Mouse (Mus musculus) myocyte (in vitro differentiated cells): ENCODE results near the gene Aurkaip1. TPM values are rescaled to one million over a fixed set of nuclear protein-coding genes. Genes with fewer than 3 reads are reported as not detected.

Experiments
- H3K27me3 ChIP-seq: one replicate; pipeline ENCODE4 v1.6.1; 2011; ENCODE audit not compliant: control insufficient read depth, insufficient read depth, insufficient read length
- H3K36me3 ChIP-seq: one replicate; pipeline ENCODE4 v1.6.1; 2011; ENCODE audit not compliant: control insufficient read depth, insufficient read depth
- H3K4me2 ChIP-seq: one replicate; pipeline ENCODE4 v1.6.1; 2011; ENCODE audit warnings: low read depth, control low read depth
- H3K4me3 ChIP-seq: one replicate; pipeline ENCODE4 v1.5.1; 2011; ENCODE audit warnings: mild to moderate bottlenecking, control low read depth, moderate library complexity
- H3K79me2 ChIP-seq: one replicate; pipeline ENCODE4 v1.6.1; 2011; ENCODE audit not compliant: control insufficient read depth, insufficient read depth
- H3ac ChIP-seq: one replicate; pipeline ENCODE4 v1.6.1; 2011; ENCODE audit not compliant: control insufficient read depth, insufficient read length
- CEBPB ChIP-seq: IDR thresholded peaks from 2 replicates; pipeline ENCODE4 v1.6.1; 2011; ENCODE audit warnings: mild to moderate bottlenecking, moderate library complexity; ENCODE audit not compliant: poor library complexity, insufficient read depth, severe bottlenecking
- E2F4 ChIP-seq: IDR thresholded peaks from one replicate; pipeline ENCODE4 v1.6.1; 2011; ENCODE audit warnings: mild to moderate bottlenecking, control low read depth, moderate library complexity; ENCODE audit not compliant: insufficient read depth
- MAX ChIP-seq: IDR thresholded peaks from one replicate; pipeline ENCODE4 v1.6.1; 2011; ENCODE audit warnings: low read depth, mild to moderate bottlenecking, control low read depth
- MYOD1 ChIP-seq, 3 experiments: IDR thresholded peaks; one replicate each; pipeline ENCODE4 v1.6.1; 2011; ENCODE audit warnings: control low read depth in 2 of 3, low read depth in 2 of 3, mild to moderate bottlenecking in 2 of 3, moderate library complexity in 1 of 3; ENCODE audit not compliant: insufficient read length in 2 of 3, control insufficient read depth in 1 of 3
- MYOG ChIP-seq, 3 experiments: IDR thresholded peaks; one replicate each; pipeline ENCODE4 v1.6.1; 2011; ENCODE audit warnings: control low read depth in 2 of 3, low read depth in 2 of 3, mild to moderate bottlenecking in 2 of 3; ENCODE audit not compliant: insufficient read length in 2 of 3, control insufficient read depth in 1 of 3, insufficient read depth in 1 of 3
- POLR2A ChIP-seq: IDR thresholded peaks from one replicate; pipeline ENCODE4 v1.6.1; 2011; ENCODE audit warnings: low read depth, mild to moderate bottlenecking, control low read depth, moderate library complexity; ENCODE audit not compliant: insufficient read length
- POLR2AphosphoS2 ChIP-seq: IDR thresholded peaks from one replicate; pipeline ENCODE4 v1.6.1; 2011; ENCODE audit warnings: low read depth, control low read depth; ENCODE audit not compliant: insufficient read length
- REST ChIP-seq: IDR thresholded peaks from one replicate; pipeline ENCODE4 v1.6.1; 2011; ENCODE audit warnings: mild to moderate bottlenecking, control low read depth, moderate library complexity; ENCODE audit not compliant: insufficient read depth, insufficient read length
- SRF ChIP-seq: IDR thresholded peaks from one replicate; pipeline ENCODE4 v1.6.1; 2011; ENCODE audit warnings: low read depth; ENCODE audit not compliant: control insufficient read depth, insufficient read length
- TCF12 ChIP-seq: IDR thresholded peaks from one replicate; pipeline ENCODE4 v1.6.1; 2011; ENCODE audit warnings: mild to moderate bottlenecking, control low read depth; ENCODE audit not compliant: poor library complexity, insufficient read depth, severe bottlenecking
- TCF3 ChIP-seq: IDR thresholded peaks from one replicate; pipeline ENCODE4 v1.6.1; 2011; ENCODE audit warnings: low read depth, control low read depth; ENCODE audit not compliant: insufficient read length
- USF1 ChIP-seq: IDR thresholded peaks from one replicate; pipeline ENCODE4 v1.6.1; 2011; ENCODE audit warnings: low read depth, mild to moderate bottlenecking, control low read depth, moderate library complexity
- polyA plus RNA-seq: library from polyadenylated mRNA; unstranded; fragments of >200 nt; fragmentation: generic; extraction: Trizol; gene quantifications from one replicate; pipeline ENCODE4 v1.2.1, GENCODE M21; 2012; ENCODE audit warnings: missing spikeins

Gene Aurkaip1
- polyA plus RNA-seq, 1 experiment = 152 TPM

- peaks cover 31% of the 10 kb centered on the region for H3K79me2 ChIP-seq
- H3ac ChIP-seq = no peak overlapping the region
- H3K4me3 ChIP-seq = no peak overlapping the region
- peaks cover 75% of the 10 kb centered on the region for H3K36me3 ChIP-seq
- H3K4me2 ChIP-seq = no peak overlapping the region
- TF ChIP-seq TCF3 (no peak), TCF12 (no peak), E2F4 (no peak), POLR2AphosphoS2 (no peak), MYOD1 (IDR thresholded peaks at IDR 0.05; ENCODE audit: control insufficient read depth in 1 of 3, insufficient read length in 2 of 3, low read depth in 2 of 3) (no peak), MAX (no peak), USF1 (no peak), REST (no peak), CEBPB (no peak), MYOG (IDR thresholded peaks at IDR 0.05; ENCODE audit: control insufficient read depth in 1 of 3, insufficient read depth in 1 of 3, insufficient read length in 2 of 3, low read depth in 2 of 3) (no peak), POLR2A (no peak), SRF (no peak)
- H3K27me3 ChIP-seq = no peaks in the 10 kb centered on the region
Observed at GRCm38 (mm10) chr4:155823443-155823842, 7.6 kb upstream of the Aurkaip1 start.

DNA sequence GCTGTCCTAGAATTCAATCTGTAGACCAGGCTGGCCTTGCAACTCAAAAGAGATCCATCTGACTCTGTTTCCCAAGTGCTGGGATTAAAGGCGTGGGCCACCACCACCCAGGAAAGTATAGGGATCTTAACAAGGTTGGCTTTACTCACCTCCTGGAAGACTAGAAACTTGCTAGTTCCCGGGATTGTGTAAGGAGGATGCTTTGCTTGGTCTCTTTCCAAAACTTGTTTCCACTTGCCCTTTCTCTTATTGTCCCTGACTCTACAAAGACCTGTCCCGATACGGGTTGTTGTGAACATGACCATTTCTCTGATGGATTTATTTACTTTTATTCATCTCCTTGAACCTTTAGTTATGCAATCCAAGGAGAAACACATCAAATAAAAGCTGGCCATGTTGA is 1.2 kb upstream of the Aurkaip1 start:
- TF ChIP-seq REST = no peak
- no peak for TF ChIP-seq TCF3
- Histone ChIP-seq H3ac (no peak overlapping the region), H3K36me3 (peaks cover 13% of the 10 kb centered on the region), H3K4me2 (no peak overlapping the region), H3K79me2 (peaks cover 24% of the 10 kb centered on the region), H3K27me3 (no peaks in the 10 kb centered on the region), H3K4me3 (no peak overlapping the region)

GRCm38 (mm10) chr4:155830596-155830995 is 476 bp upstream of the Aurkaip1 start:
- Histone ChIP-seq H3K27me3 (no peaks in the 10 kb centered on the region), H3K4me2 (peak overlapping the region; percentile 76), H3K79me2 (peaks cover 21% of the 10 kb centered on the region), H3K36me3 (peaks cover 11% of the 10 kb centered on the region), H3K4me3 (peak overlapping the region; percentile 86), H3ac (no peak overlapping the region)
- TF ChIP-seq POLR2AphosphoS2 (peak; percentile 64), MYOG (IDR thresholded peaks at IDR 0.05; ENCODE audit: control insufficient read depth in 1 of 3, insufficient read depth in 1 of 3, insufficient read length in 2 of 3, low read depth in 2 of 3) (no peak)

DNA sequence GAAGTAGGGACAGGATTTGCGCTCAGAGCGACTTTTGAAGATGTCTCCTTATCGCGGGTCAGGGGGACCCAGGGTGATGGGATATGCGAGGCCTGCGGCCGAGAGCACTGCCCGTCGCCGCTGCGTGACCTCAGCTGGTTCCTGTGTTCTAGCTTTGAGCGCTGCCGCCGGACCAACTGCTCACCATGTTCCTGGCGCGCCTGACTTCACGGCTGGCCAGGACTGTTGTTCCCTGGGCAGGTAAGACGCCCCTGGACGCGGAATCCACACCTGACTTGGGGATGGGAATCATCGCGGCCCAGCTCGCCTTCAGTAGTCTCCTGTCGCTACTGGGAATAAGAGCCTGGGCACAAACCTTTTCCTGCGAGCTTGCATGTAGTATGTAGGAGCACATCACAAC is 759 bp downstream of the Aurkaip1 start:
- H3K4me2 ChIP-seq = peak overlapping the region; percentile 88
- H3K4me3 ChIP-seq = peak overlapping the region; percentile 86
- no peak for TF ChIP-seq TCF12
- no peak for TF ChIP-seq E2F4
- H3K36me3 ChIP-seq = peaks cover 11% of the 10 kb centered on the region
- no peaks in the 10 kb centered on the region for H3K27me3 ChIP-seq
- peak overlapping the region; percentile 29 for H3ac ChIP-seq
- peaks cover 21% of the 10 kb centered on the region for H3K79me2 ChIP-seq

DNA sequence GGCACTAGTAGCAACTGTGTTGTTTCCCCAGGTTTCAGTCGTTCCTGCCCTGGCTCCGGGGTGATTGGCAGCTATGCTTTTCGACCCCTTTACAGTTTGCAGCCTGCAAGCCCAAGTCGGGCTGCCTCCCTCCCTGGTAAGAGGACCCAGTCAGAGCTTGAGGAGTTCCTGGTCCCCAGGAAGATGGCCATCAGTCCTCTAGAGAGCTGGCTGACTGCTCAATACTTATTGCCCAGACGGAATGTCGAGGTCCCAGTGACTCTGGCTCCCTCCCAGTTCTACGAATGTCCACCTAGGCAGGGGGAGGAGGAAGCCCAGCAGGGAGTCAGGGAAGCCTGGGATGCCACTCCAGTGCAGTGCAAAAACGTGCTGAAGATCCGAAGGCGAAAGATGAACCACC is 1.2 kb downstream of the Aurkaip1 start:
- Histone ChIP-seq H3K79me2 (peaks cover 21% of the 10 kb centered on the region), H3K27me3 (no peaks in the 10 kb centered on the region), H3K4me2 (peak overlapping the region; percentile 88), H3K4me3 (peak overlapping the region; percentile 86), H3ac (peak overlapping the region; percentile 29), H3K36me3 (peaks cover 6% of the 10 kb centered on the region)
- no peak for TF ChIP-seq MYOG (IDR thresholded peaks at IDR 0.05; ENCODE audit: control insufficient read depth in 1 of 3, insufficient read depth in 1 of 3, insufficient read length in 2 of 3, low read depth in 2 of 3)
- no peak for TF ChIP-seq CEBPB
- TF ChIP-seq TCF12 = no peak
- no peak for TF ChIP-seq SRF
- no peak for TF ChIP-seq E2F4
- no peak for TF ChIP-seq POLR2A
- no peak for TF ChIP-seq USF1
- no peak for TF ChIP-seq MYOD1 (IDR thresholded peaks at IDR 0.05; ENCODE audit: control insufficient read depth in 1 of 3, insufficient read length in 2 of 3, low read depth in 2 of 3)
- no peak for TF ChIP-seq TCF3
- no peak for TF ChIP-seq MAX
- no peak for TF ChIP-seq POLR2AphosphoS2
- no peak for TF ChIP-seq REST

DNA sequence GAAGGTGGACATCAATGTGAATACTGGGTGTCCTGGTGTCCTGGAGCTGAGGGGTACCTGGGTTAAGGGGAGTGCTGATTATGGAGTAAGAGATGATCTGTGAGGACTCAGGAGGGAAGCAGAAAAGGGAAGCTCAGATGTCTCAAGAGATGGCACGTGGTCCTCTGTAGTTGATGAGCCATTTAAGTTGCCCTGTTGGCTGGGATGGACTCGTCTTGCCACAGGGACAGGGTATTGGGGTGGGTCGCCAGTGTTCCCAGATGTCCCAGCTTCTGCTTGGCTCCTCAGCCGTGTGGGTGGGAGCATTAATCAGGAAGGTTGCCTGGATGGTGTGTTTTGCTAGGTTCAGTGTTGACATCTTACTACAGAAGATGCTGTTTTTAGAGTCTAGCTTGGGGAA is 2.2 kb downstream of the Aurkaip1 start:
- Histone ChIP-seq H3K4me2 (no peak overlapping the region), H3K27me3 (no peaks in the 10 kb centered on the region), H3ac (no peak overlapping the region), H3K36me3 (no peaks in the 10 kb centered on the region), H3K4me3 (peak overlapping the region; percentile 86), H3K79me2 (peaks cover 21% of the 10 kb centered on the region)
- no peak for TF ChIP-seq MYOD1 (IDR thresholded peaks at IDR 0.05; ENCODE audit: control insufficient read depth in 1 of 3, insufficient read length in 2 of 3, low read depth in 2 of 3)
- no peak for TF ChIP-seq USF1
- TF ChIP-seq SRF = no peak
- no peak for TF ChIP-seq TCF12
- TF ChIP-seq MYOG (IDR thresholded peaks at IDR 0.05; ENCODE audit: control insufficient read depth in 1 of 3, insufficient read depth in 1 of 3, insufficient read length in 2 of 3, low read depth in 2 of 3) = no peak
- TF ChIP-seq POLR2A = no peak
- no peak for TF ChIP-seq CEBPB
- no peak for TF ChIP-seq E2F4
- TF ChIP-seq POLR2AphosphoS2 = no peak
- TF ChIP-seq REST = no peak
- TF ChIP-seq MAX = no peak
